Mouse (Mus musculus) testis, adult 2 months (tissue): ENCODE results near the gene Sbk3.

Experiments used
- CTCF ChIP-seq: fragments of 200-500 bp; IDR thresholded peaks from 2 replicates; pipeline ENCODE4 v1.5.1; 2012; ENCODE audit warnings: low read depth, mild to moderate bottlenecking, inconsistent platforms, low read length, moderate library complexity; ENCODE audit not compliant: control insufficient read depth, insufficient read depth, insufficient replicate concordance
- POLR2A ChIP-seq: fragments of 200-500 bp; IDR thresholded peaks from 2 replicates; pipeline ENCODE4 v1.6.1; 2012; ENCODE audit warnings: low read depth, mild to moderate bottlenecking, inconsistent platforms, low read length, moderate library complexity; ENCODE audit not compliant: control insufficient read depth

DNA sequence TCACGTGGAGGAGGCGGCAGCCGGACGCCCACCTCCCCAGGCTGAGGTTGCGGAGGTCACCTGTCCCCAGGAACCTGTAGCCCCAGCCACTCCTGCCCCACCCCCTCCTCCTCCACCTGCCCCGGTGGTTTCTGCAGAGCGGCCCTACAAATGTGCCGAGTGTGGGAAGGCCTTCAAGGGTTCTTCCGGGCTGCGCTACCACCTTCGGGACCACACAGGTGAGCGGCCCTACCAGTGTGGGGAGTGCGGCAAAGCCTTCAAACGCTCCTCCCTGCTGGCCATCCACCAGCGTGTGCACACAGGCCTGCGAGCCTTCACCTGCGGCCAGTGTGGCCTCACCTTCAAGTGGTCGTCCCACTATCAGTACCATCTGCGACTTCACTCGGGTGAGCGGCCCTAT lies 51.0 kb downstream of the Sbk3 start:
- TF ChIP-seq POLR2A (no peak), CTCF (no peak)
